12 mouse cellular contexts compared by ENCODE assay signal in the genomic region with DNA sequence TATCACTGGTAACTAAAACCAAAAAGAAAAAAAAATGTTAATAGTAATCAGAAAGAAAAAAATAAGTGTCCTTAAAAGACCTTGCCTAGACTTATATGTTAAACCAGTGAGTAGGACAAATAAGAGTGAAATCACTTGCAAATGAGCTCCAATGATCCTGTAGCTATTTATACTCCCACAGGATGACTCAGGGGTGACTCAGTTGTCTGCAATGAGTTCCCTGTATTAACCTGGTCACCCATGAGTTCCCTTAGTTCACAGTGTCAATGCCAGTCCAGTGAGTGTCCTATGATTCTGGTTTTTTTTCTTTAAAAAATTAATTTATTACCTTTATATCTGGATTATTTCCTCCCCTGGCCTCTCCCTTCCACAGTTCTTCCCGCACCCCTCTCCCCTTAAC.
"Had no signal": no experiment of that assay in that cellular context is flagged by ENCODE, and none has a peak within 500 bp of the region (broad histone marks: within the 10 kb centered on the region; RNA-seq: fewer than 3 reads in every experiment).

No protein-coding gene starts in this region.

- H3K4me2 ChIP-seq: liver, embryonic 11.5 days; liver, embryonic 15.5 days; midbrain, embryonic 13.5 days; neural tube, embryonic 12.5 days had no signal

- H3K4me1 ChIP-seq: limb, embryonic 10.5 days; midbrain, embryonic 13.5 days; neural tube, embryonic 12.5 days had no signal

- H3K27me3 ChIP-seq: liver, embryonic 15.5 days; midbrain, embryonic 13.5 days; neural tube, embryonic 12.5 days had no signal

- H3K4me3 ChIP-seq: left cerebral cortex, adult 2 months; limb, embryonic 10.5 days; liver, embryonic 15.5 days; midbrain, embryonic 13.5 days; neural tube, embryonic 12.5 days had no signal

- DNase-seq: kidney, postnatal 14 days; lung, adult 2 months; lung, postnatal 36 days; thymus, adult 2 months; thymus, postnatal 25 days had no signal

- H3K9ac ChIP-seq: liver, embryonic 15.5 days; midbrain, embryonic 13.5 days; neural tube, embryonic 12.5 days had no signal

- H3K27ac ChIP-seq: left cerebral cortex, adult 2 months; limb, embryonic 10.5 days; liver, embryonic 15.5 days; midbrain, embryonic 13.5 days; neural tube, embryonic 12.5 days had no signal

- H3K36me3 ChIP-seq: limb, embryonic 10.5 days; liver, embryonic 15.5 days; midbrain, embryonic 13.5 days; neural tube, embryonic 12.5 days had no signal

- ATAC-seq: lung, postnatal 0 days; midbrain, embryonic 13.5 days had no signal

- H3K9me3 ChIP-seq: limb, embryonic 10.5 days; liver, embryonic 15.5 days; midbrain, embryonic 13.5 days; neural tube, embryonic 12.5 days had no signal
